Mouse (Mus musculus) MEL (cell line): Measurements from ENCODE around the gene Tnrc6c.

Experiments
- BHLHE40 ChIP-seq: IDR thresholded peaks from 2 replicates; pipeline ENCODE4 v1.6.1; 2012; ENCODE audit warnings: low read depth, mild to moderate bottlenecking, inconsistent platforms, low read length, improper control_type of control experiment, borderline replicate concordance
- CTCF ChIP-seq, 3 experiments: IDR thresholded peaks in 2 of 3; conservative IDR thresholded peaks in 1 of 3; 2 replicates each; pipeline ENCODE4 v1.5.1; 2011 to 2012; ENCODE audit warnings: low read length in 3 of 3, low read depth in 2 of 3, mild to moderate bottlenecking in 2 of 3, improper control_type of control experiment in 1 of 3, inconsistent platforms in 1 of 3, mixed read lengths in 1 of 3, moderate library complexity in 1 of 3; ENCODE audit not compliant: control insufficient read depth in 1 of 3, insufficient read depth in 1 of 3, poor library complexity in 1 of 3, severe bottlenecking in 1 of 3
- EP300 ChIP-seq, 2 experiments: IDR thresholded peaks; 2 replicates each; pipeline ENCODE4 v1.6.1; 2011; ENCODE audit warnings: improper control_type of control experiment in 2 of 2, low read length in 2 of 2, low read depth in 1 of 2, mild to moderate bottlenecking in 1 of 2
- ETS1 ChIP-seq: IDR thresholded peaks from 2 replicates; pipeline ENCODE4 v1.6.1; 2012; ENCODE audit warnings: low read depth, mild to moderate bottlenecking, inconsistent platforms, low read length, improper control_type of control experiment, moderate library complexity
- GABPA ChIP-seq: IDR thresholded peaks from 2 replicates; pipeline ENCODE4 v1.6.1; 2012; ENCODE audit warnings: low read depth, mild to moderate bottlenecking, inconsistent platforms, low read length, improper control_type of control experiment, moderate library complexity
- HCFC1 ChIP-seq: IDR thresholded peaks from 2 replicates; pipeline ENCODE4 v1.6.1; 2012; ENCODE audit warnings: low read depth, mild to moderate bottlenecking, inconsistent platforms, low read length, improper control_type of control experiment, moderate library complexity
- JUND ChIP-seq: IDR thresholded peaks from 2 replicates; pipeline ENCODE4 v1.6.1; 2011; ENCODE audit warnings: low read depth, mild to moderate bottlenecking, improper control_type of control experiment, low read length
- POLR2A ChIP-seq, 2 experiments: IDR thresholded peaks; 2 replicates each; pipeline ENCODE4 v1.6.1; 2011 to 2012; ENCODE audit warnings: low read length in 2 of 2, mild to moderate bottlenecking in 2 of 2, control low read depth in 1 of 2, improper control_type of control experiment in 1 of 2, low read depth in 1 of 2, moderate library complexity in 1 of 2; ENCODE audit not compliant: control insufficient read depth in 1 of 2, insufficient read depth in 1 of 2, poor library complexity in 1 of 2
- POLR2AphosphoS2 ChIP-seq: IDR thresholded peaks from 2 replicates; pipeline ENCODE4 v1.6.1; 2011; ENCODE audit warnings: low read length, improper control_type of control experiment
- ZMIZ1 ChIP-seq: IDR thresholded peaks from 2 replicates; pipeline ENCODE4 v1.6.1; 2012; ENCODE audit warnings: low read depth, mild to moderate bottlenecking, inconsistent platforms, low read length, improper control_type of control experiment, moderate library complexity

DNA sequence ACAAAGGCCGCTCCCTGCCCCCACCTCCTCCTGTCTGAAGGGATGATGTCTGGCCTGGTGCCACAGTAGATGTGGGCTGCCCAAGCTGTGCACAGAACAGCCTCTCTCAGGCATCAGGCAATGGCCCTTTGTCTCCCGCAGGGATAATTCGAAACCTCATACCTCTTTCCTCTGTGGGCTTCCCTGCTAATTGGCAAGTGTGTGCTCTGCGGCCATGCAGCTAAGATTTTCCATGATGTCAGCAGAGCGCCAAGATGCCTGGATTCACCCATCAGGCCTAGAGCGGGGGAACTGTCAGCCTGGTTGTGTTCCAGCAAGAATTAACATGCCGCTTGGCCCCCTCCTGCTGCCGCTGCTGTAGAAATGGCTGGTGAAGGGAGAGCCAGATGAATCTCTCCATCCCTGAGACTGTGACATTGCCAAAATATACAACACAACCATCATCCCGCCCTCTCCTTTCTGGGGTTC, 25.7 kb upstream of the Tnrc6c start:
- no peak for TF ChIP-seq GABPA
- no peak for TF ChIP-seq CTCF (IDR thresholded peaks at IDR 0.05 in 2 of 3, conservative IDR thresholded peaks at IDR 0.05 in 1 of 3; ENCODE audit: control insufficient read depth in 1 of 3, insufficient read depth in 1 of 3, low read depth in 2 of 3, low read length in 3 of 3, poor library complexity in 1 of 3, severe bottlenecking in 1 of 3)
- no peak for TF ChIP-seq EP300 (IDR thresholded peaks at IDR 0.05; ENCODE audit: low read depth in 1 of 2, low read length in 2 of 2)
- TF ChIP-seq POLR2A (IDR thresholded peaks at IDR 0.05; ENCODE audit: control insufficient read depth in 1 of 2, insufficient read depth in 1 of 2, low read depth in 1 of 2, low read length in 2 of 2, poor library complexity in 1 of 2): no peak
- TF ChIP-seq ZMIZ1: no peak
- no peak for TF ChIP-seq HCFC1
- TF ChIP-seq BHLHE40: no peak
- no peak for TF ChIP-seq ETS1
- no peak for TF ChIP-seq POLR2AphosphoS2
- no peak for TF ChIP-seq JUND
